Mouse (Mus musculus) cerebellum, postnatal 4 days (tissue): Measurements from ENCODE around the gene Rem2.

Experiments
- DNase-seq, 2 experiments: peaks; one replicate each; pipeline ENCODE4 v3.0.0; 2022; ENCODE audit warnings: low spot score in 2 of 2, mixed read lengths in 1 of 2

Rem2 gene

GRCm38 (mm10) chr14:54443712-54444618 is 31.9 kb upstream of the Rem2 start:
- DNase-seq, result no peak

- DNase-seq, result no peak
These were observed 30.4 kb upstream of the Rem2 start for GRCm38 (mm10) chr14:54445476-54445875.

GRCm38 (mm10) chr14:54453566-54453965 is 22.3 kb upstream of the Rem2 start:
- no peak for DNase-seq

- no peak for DNase-seq
These were observed 21.0 kb upstream of the Rem2 start for GRCm38 (mm10) chr14:54454669-54455528.

- no peak for DNase-seq
These were observed 17.9 kb upstream of the Rem2 start for GRCm38 (mm10) chr14:54457907-54458569.

GRCm38 (mm10) chr14:54462146-54462545 is 13.8 kb upstream of the Rem2 start:
- DNase-seq, result no peak

- no peak for DNase-seq
These were observed 12.6 kb upstream of the Rem2 start for GRCm38 (mm10) chr14:54463108-54463958.

GRCm38 (mm10) chr14:54463959-54464292 is 12.0 kb upstream of the Rem2 start, which contains the start of gene Lrp10:
Gene Lrp10, plus strand, starts transcription at chr14:54464137.
- peak; percentile 64 to 84 for DNase-seq

GRCm38 (mm10) chr14:54464293-54465005 is 11.5 kb upstream of the Rem2 start:
- DNase-seq, result peak in 1 of 2 experiments; percentile 54

GRCm38 (mm10) chr14:54471467-54471866 is 4.4 kb upstream of the Rem2 start:
- no peak for DNase-seq

- DNase-seq, result peak in 1 of 2 experiments; percentile 61
These were observed 3.2 kb upstream of the Rem2 start for GRCm38 (mm10) chr14:54472671-54473070.

- DNase-seq, result no peak
These were observed 1.2 kb upstream of the Rem2 start for GRCm38 (mm10) chr14:54474744-54475143.

- no peak for DNase-seq
These were observed 1.4 kb downstream of the Rem2 start for GRCm38 (mm10) chr14:54477172-54477909.

GRCm38 (mm10) chr14:54479451-54479920 is 3.6 kb downstream of the Rem2 start:
- peak in 1 of 2 experiments; percentile 27 for DNase-seq

- DNase-seq, result no peak
These were observed 4.8 kb downstream of the Rem2 start for GRCm38 (mm10) chr14:54480673-54481072.

- DNase-seq, result no peak
These were observed 5.5 kb downstream of the Rem2 start for GRCm38 (mm10) chr14:54481402-54481801.

GRCm38 (mm10) chr14:54482498-54482897 is 6.6 kb downstream of the Rem2 start:
- peak in 1 of 2 experiments; percentile 58 for DNase-seq

- no peak for DNase-seq
These were observed 10.0 kb downstream of the Rem2 start for GRCm38 (mm10) chr14:54485899-54486298.

- no peak for DNase-seq
These were observed 11.8 kb downstream of the Rem2 start for GRCm38 (mm10) chr14:54487732-54488131.
